Mouse (Mus musculus) spleen, adult 18-20 months (tissue): Measurements from ENCODE around the gene Clps.
A peak's percentile ranks its signal among the peaks of the same experiment; 100 is the strongest.

ENCODE experiments used
- DNase-seq, 2 experiments: peaks; one replicate each; pipeline ENCODE4 v3.0.0; 2022; ENCODE audit warnings: mixed read lengths in 2 of 2

The Clps gene

DNA sequence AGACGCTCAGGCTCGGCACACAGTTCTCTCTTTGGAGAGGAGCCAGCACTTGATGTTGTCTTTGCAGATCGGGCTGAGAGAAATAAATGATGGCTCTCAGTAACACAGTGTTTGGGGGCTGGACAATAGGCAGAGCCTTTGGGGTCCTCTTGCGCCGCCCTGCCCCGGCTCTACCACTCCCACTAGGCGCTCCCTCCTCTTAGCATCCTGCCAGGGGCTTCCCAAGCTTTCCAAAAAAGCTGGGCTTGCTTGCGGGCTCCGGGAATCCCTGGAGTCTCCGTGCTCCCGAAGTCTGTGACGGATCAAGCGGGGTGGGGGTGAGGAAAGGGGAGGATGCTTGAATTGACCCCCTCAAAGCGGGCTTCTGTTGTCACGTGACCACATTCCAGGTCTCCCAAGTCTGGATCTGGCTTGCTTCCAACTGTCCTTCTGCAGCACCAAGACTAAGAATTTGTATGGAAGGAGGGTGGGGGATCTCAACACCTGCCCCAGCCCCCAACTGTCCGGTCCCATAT lies 43.1 kb downstream of the Clps start, which contains the start of gene Fkbp5:
TSS of gene Fkbp5 (minus strand) at position 87 of the 515 bp plus-strand sequence.
- DNase-seq: peak in 1 of 2 experiments; percentile 50

DNA sequence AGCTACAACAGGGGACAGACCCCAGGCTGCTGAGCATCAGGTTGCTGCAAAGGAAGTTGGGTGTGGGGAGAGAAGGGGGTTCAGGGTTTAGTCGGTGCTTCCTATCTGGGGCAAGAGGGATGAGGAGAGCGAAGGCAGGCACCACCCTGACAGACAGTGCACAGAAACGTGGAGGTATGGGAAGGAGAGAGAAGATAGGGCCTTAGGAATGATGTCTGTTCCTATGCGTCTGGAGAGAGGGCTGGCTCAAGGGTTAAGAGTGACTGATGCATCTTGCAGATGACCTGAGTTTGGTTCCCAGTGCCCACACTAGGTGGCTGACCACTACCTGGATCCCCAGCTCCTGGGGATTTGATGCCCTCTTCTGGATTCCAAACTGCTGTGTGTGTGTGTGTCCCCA lies 43.7 kb downstream of the Clps start:
- DNase-seq: no peak

GRCm38 (mm10) chr17:28515431-28516341 lies 44.9 kb downstream of the Clps start:
- peak; percentile 53 to 59 for DNase-seq

DNA sequence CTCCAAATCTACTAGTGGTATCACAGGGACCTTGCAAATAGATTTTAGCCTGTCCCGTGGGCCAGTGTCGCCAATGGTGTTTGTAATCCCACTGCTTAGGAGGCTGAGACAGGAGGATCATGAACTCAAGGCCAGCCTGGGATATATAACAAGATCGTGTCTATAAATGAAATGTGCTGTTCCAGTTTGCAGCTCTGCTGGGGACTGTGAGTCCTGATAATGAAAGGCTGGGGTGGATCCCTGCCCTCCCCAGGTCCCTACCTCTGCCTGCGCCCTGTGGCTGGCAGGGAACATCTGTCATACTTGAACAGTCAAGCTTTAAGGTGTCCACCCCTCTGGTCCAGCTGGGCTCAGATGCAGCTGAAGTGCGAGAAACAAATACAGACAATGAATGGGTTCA lies 46.0 kb downstream of the Clps start:
- DNase-seq: no peak

DNA sequence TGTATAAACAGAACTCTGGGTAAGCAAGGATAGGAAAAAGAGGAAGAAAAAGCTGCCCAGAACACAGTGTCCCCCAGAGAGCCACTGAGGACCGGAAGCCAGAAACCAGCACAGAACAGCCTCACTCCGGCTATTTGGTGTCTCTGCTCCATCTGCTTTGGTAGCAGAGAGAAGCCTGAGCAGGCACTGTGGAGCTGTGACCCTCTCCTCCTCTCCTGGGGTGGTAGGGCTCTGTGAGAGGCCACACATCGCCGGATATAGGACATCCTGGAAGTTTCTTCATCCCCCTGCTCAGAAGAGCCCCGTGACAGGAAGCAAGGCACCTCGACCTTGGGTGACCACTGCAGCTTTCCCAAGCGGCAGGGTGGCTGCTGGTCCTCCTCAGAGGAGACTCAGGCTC lies 46.7 kb downstream of the Clps start:
- DNase-seq: peak; percentile 41 to 55

- no peak for DNase-seq
Observed at GRCm38 (mm10) chr17:28513337-28513736, 47.2 kb downstream of the Clps start.

DNA sequence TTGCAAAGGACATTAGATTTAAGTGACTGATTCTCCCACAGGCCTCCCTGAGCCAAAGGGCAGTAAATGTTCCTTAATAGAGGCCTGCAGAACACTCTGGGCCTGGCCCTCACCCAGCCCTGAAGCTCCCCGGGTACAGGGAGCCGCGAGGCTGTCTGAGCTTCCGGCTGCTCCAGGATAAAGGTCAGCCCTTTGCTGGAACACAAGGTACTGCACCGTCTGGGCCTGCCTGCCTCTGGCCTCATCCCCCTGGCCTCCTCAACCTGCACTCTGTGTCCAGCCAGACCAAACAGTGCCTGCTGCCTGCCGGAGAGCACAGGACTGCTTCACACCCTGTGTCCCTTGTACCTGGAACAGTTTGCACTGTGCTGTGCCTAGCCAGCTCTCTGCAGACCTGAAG lies 47.9 kb downstream of the Clps start:
- DNase-seq: no peak

- no peak for DNase-seq
Observed at GRCm38 (mm10) chr17:28511616-28512541, 48.7 kb downstream of the Clps start.

DNA sequence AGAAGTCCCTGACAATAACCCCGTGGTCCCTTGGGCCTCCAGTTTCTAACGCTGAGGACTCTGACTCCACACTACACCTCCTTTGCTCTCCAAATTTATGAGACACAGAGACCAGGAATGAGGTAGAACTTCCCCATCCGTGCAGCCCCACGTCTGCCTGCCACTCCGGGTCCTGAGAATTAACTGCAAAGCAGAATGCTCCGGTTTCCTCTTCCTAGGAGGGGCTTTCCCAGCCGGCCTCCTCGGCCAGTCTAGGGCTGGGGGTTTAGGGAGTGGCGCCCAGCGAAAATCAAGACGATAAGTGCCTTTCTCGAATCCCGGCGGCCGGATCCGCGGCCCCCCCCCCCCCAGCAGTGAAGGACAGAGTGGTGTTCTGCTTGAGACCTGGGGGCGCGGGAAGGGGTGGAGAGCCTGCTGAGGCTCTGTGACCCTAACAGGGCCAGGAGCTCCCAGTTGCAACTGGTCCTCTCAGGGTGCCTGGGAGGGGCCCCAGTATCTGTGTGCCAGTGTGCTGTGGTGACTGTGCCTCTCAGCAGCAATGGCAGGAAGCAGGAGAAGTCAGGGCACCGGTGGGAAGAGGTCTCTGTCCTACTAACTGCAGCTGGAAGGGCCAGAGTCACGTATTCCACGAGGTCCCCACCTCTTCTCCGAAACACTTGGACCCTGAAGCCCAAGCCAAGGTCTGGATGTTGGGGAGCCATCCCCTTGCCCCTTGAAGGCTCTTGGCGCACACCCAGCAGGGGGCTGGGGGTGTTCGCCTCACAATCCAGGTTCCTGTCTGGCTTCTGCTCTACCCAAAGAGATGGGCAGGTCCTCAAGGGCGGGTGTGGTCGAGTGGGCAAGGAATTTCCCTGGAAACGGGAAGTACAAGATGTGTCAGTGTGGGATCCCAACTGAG lies 49.9 kb downstream of the Clps start:
- no peak for DNase-seq
